Mouse (Mus musculus): ENCODE results near the gene Tasp1.

DNA sequence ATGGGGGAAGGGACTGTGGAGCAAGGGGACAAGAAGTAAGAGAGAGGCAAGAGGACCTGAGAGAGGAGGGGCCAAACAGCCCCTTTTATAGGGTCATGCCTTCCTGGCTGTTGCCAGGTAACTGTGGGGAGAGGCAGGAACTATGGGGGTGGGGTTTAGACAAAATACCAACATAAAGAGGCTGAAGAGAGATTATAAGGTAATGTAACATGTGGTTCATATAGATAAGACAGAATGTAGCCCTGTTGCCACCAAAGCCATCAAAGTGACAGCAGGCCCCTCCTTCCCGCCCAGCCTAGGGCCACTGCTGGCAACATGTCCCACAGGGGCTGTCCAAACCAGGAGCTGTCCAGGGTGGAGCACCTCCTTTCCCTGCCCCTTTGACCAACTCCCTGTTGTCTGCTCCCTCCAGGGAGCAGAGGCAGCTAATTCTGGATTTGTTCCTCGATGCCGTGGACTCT is 30.6 kb upstream of the Tasp1 start:
- no peak for TF ChIP-seq CTCF (IDR thresholded peaks at IDR 0.05; ENCODE audit: low read depth)
- no peak for TF ChIP-seq EP300 (optimal IDR thresholded peaks at IDR 0.05)
